Mouse (Mus musculus): ENCODE measurements at regions not wholly inside any gene's neighbourhood (a gene's known extent, or its start where the extent isn't known, plus 50 kb on each side); places are given as distances from the start of the nearest gene placed in this dataset.

- TF ChIP-seq CTCF (conservative IDR thresholded peaks at IDR 0.05; ENCODE audit: insufficient read depth, insufficient read length, low read depth, low read length): no peak
- TF ChIP-seq POLR2A (IDR thresholded peaks at IDR 0.05; ENCODE audit: low read depth, low read length): no peak
These were observed 135.3 kb upstream of the 1700016C15Rik start for GRCm38 (mm10) chr1:177594341-177594740.
